Mouse (Mus musculus) midbrain, embryonic 11.5 days (tissue): ENCODE data around the gene Nup54. TPM values are rescaled to one million over a fixed set of nuclear protein-coding genes. Genes with fewer than 3 reads are reported as not detected.
A peak's percentile ranks its signal among the peaks of the same experiment; 100 is the strongest.

Experiments
- ATAC-seq: fragments of 200-750 bp; cut with Nextera tagmentation; 2 replicates; pipeline ENCODE4 v1.8.0; 2017; ENCODE audit warnings: moderate TSS enrichment, moderate library complexity; ENCODE audit not compliant: low FRiP score
- DNase-seq: peaks from one replicate; pipeline ENCODE4 v3.0.0; 2015; ENCODE audit warnings: low spot score; ENCODE audit errors: missing footprints
- H3K27ac ChIP-seq: fragments of 300-500 bp; sonication (generic); 2 replicates; pipeline ENCODE4 v1.5.1; 2014; ENCODE audit warnings: low read depth, low read length
- H3K27me3 ChIP-seq: fragments of 300-500 bp; sonication (generic); 2 replicates; pipeline ENCODE4 v1.6.1; 2014; ENCODE audit warnings: mild to moderate bottlenecking, low read length, moderate library complexity, mixed read lengths; ENCODE audit not compliant: control insufficient read depth, insufficient read depth
- H3K36me3 ChIP-seq: fragments of 300-500 bp; sonication (generic); 2 replicates; pipeline ENCODE4 v1.6.1; 2014; ENCODE audit warnings: mild to moderate bottlenecking, low read length, moderate library complexity, mixed read lengths; ENCODE audit not compliant: control insufficient read depth, insufficient read depth
- H3K4me1 ChIP-seq: fragments of 300-500 bp; sonication (generic); 2 replicates; pipeline ENCODE4 v1.6.1; 2014; ENCODE audit warnings: low read length; ENCODE audit not compliant: control insufficient read depth, insufficient read depth
- H3K4me2 ChIP-seq: fragments of 300-500 bp; sonication (generic); 2 replicates; pipeline ENCODE4 v1.6.1; 2014; ENCODE audit warnings: mild to moderate bottlenecking, moderate library complexity
- H3K4me3 ChIP-seq: fragments of 300-500 bp; sonication (generic); 2 replicates; pipeline ENCODE4 v1.5.1; 2014; ENCODE audit warnings: low read depth, low read length
- H3K9ac ChIP-seq: fragments of 300-500 bp; sonication (generic); 2 replicates; pipeline ENCODE4 v1.6.1; 2014; ENCODE audit warnings: low read length
- H3K9me3 ChIP-seq: fragments of 300-500 bp; sonication (generic); 2 replicates; pipeline ENCODE4 v1.6.1; 2016; ENCODE audit warnings: low read length; ENCODE audit not compliant: control insufficient read depth
- WGBS: fragments of 180-500 bp; shearing (Covaris S2); extraction: QIAGEN DNeasy Blood & Tissue Kit; methylation state at CpG from one replicate; pipeline ENCODE4 v1.1.7; 2014; 5-methylcytosine and 5-hydroxymethylcytosine counted together
- polyA plus RNA-seq: library from polyadenylated mRNA; unstranded; fragments of >200 nt; fragmentation: Nextera tagmentation; extraction: Ambion mirVana; gene quantifications from 2 replicates; pipeline ENCODE4 v1.2.1, GENCODE M21; 2014

Gene Nup54
- 65.6 and 67.1 TPM in 2 replicates for polyA plus RNA-seq

DNA sequence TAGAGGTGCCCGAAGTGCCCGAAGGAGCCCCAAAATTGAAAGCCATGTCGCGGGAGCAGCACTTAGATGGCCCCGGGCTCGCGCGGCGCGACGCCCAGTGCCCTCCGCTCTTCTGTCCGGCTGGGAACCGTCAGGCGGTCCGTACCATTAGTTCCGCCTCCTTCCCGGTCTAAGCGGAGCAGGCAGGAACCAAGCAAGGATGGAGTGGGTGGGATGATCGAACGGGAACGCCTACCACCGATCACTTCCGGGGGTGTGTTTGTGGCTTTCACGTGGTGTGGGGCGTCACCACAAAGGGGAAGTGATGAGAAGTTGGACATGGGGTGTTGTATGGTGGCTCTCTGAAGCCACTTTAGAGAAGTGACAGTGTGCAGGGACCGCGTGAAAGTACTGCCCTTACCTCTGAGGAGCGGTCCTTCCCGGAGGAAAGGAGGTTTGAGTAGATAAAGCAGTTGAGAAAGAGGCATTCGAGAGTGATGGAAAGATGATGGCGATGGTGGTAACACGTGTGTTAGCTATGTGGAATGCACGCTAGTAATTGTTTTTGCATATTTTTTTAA, at the start of gene Nup54:
Gene Nup54 (minus strand): TSS at position 195 of the 560 bp plus-strand sequence.
- under 1% methylated on average over 34 of the region's 34 CpGs for WGBS
- Histone ChIP-seq H3K36me3 (no peaks in the 10 kb centered on the region), H3K9me3 (no peaks in the 10 kb centered on the region), H3K27ac (peak within 1 kb of the TSS; percentile 60; the same call in 1 of the 2 replicates), H3K9ac (peak within 1 kb of the TSS; percentile 95), H3K4me1 (peaks cover 6% of the 10 kb centered on the region), H3K4me3 (peak within 1 kb of the TSS; percentile 94), H3K27me3 (no peaks in the 10 kb centered on the region), H3K4me2 (peak within 1 kb of the TSS; percentile 85)
- DNase-seq (peak; percentile 99), ATAC-seq (peak; percentile 99)

DNA sequence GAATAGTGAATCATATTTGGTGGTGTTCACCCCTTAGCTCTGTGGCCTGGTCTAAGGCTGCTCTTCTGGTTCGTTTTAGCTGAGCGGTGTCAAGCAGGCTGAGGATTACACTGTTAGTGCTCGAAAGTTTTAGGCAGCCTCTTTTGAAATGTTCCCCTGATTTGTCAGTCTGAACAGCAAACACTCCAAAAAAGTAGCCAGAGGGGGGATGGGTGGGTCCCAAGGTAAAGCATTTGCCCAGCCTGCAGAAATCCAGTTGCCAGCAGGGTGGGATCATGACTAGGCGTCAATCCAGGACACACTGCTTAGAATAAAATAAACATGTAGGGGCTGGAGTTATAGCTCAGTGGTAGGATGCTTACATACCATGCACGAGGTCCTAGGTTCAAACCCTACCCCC, 37.8 kb upstream of the Nup54 start:
- Histone ChIP-seq H3K4me3 (no peak overlapping the region), H3K9ac (no peak overlapping the region), H3K4me1 (no peaks in the 10 kb centered on the region), H3K27me3 (no peaks in the 10 kb centered on the region), H3K27ac (no peak overlapping the region), H3K9me3 (no peaks in the 10 kb centered on the region), H3K36me3 (no peaks in the 10 kb centered on the region), H3K4me2 (no peak overlapping the region)
- DNase-seq = no peak
- WGBS = 87% methylated on average over 5 of the region's 5 CpGs
- ATAC-seq = no peak

DNA sequence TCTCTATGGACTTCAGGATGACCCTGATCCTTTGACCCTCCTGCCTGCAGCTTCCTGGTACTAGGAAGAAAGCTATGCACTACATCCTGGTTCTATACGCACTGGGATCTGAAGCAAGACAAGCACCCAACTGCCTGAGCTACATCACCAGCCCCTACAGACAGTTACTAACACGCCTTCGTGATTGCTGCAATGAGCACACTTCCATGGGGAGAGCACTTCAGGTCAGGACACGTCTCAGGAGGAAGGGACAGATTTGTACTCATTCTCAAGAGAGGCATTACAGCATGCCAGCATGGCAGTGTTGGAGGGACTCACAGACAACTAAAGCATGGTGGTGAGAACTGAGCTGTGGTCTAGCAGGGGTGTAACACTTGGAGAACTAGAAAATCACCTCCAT, 36.5 kb upstream of the Nup54 start:
- Histone ChIP-seq H3K4me3 (no peak overlapping the region), H3K9me3 (no peaks in the 10 kb centered on the region), H3K4me2 (no peak overlapping the region), H3K27ac (no peak overlapping the region), H3K9ac (no peak overlapping the region), H3K36me3 (no peaks in the 10 kb centered on the region), H3K4me1 (no peaks in the 10 kb centered on the region), H3K27me3 (no peaks in the 10 kb centered on the region)
- no peak for ATAC-seq
- no peak for DNase-seq
- 91% methylated on average over 4 of the region's 4 CpGs for WGBS

DNA sequence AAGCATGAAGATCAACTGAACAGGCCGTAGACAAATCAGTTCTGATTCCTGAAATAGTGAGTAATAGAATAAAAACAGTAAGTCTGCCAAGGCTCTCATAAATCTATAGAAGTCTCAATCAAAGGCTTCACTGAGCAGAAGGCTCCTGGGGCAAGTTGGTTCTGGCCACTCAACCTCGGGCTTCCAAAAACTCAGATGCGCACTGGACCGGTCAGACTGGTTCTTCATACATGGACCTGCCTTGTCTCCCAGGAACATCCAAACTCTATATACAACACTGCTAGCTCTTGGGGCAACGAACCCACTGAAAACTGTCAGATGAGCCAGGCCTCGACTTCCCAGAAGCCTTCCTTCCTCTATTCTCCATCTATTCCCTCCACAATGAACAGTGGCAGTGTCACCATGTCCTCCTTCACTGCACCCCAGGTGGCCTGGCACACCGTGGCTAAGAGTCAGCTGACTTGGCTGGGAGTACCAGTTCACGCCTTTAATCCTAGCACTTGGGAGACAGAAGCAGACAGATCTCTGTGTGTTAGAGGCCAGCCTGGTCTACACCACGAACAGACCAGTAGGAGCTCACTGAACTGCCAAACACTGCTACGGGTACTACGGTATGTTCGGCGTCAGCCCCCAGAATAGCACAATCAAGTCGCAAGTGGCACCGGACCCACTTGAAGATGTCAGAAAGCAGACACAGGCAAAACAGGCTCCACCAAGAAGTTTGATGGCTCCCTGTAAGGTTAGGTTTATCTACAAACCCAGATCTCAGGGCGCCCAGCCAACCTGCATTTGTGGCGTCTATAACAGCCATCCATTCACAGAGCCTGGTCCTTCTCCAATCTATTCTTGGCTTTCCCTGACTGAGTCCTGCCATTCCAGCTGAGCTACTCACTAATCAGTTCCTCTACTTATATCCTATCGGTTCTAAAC, 34.4 kb upstream of the Nup54 start:
- no peaks in the 10 kb centered on the region for H3K4me1 ChIP-seq
- DNase-seq (no peak), ATAC-seq (no peak)
- no peak overlapping the region for H3K27ac ChIP-seq
- WGBS = 93% methylated on average over 18 of the region's 18 CpGs
- no peaks in the 10 kb centered on the region for H3K9me3 ChIP-seq
- no peak overlapping the region for H3K4me2 ChIP-seq
- no peak overlapping the region for H3K4me3 ChIP-seq
- no peaks in the 10 kb centered on the region for H3K27me3 ChIP-seq
- H3K9ac ChIP-seq = no peak overlapping the region
- no peaks in the 10 kb centered on the region for H3K36me3 ChIP-seq

DNA sequence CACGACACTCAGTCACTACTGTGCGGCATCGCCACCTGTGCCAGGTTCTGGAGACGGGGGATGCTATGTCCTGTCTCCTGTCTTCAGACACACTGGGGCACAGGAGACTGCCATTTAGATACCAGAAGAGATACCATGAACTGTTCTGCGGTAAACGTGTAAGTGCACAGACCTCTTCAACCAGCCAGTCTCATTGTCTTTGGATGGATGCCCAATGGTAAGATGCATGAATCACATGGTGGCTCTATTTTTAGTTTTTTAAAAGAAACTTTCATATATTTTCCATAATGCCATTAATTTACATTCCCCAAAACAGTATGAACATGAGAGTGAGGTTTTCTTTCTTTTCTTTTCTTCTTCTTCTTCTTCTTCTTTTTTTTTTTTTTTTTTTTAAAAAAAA, 33.2 kb upstream of the Nup54 start:
- no peaks in the 10 kb centered on the region for H3K4me1 ChIP-seq
- H3K9me3 ChIP-seq = no peaks in the 10 kb centered on the region
- no peak for ATAC-seq
- no peak overlapping the region for H3K4me3 ChIP-seq
- no peak overlapping the region for H3K27ac ChIP-seq
- DNase-seq = no peak
- H3K36me3 ChIP-seq = no peaks in the 10 kb centered on the region
- H3K9ac ChIP-seq = no peak overlapping the region
- no peaks in the 10 kb centered on the region for H3K27me3 ChIP-seq
- 93% methylated on average over 6 of the region's 6 CpGs for WGBS
- no peak overlapping the region for H3K4me2 ChIP-seq

DNA sequence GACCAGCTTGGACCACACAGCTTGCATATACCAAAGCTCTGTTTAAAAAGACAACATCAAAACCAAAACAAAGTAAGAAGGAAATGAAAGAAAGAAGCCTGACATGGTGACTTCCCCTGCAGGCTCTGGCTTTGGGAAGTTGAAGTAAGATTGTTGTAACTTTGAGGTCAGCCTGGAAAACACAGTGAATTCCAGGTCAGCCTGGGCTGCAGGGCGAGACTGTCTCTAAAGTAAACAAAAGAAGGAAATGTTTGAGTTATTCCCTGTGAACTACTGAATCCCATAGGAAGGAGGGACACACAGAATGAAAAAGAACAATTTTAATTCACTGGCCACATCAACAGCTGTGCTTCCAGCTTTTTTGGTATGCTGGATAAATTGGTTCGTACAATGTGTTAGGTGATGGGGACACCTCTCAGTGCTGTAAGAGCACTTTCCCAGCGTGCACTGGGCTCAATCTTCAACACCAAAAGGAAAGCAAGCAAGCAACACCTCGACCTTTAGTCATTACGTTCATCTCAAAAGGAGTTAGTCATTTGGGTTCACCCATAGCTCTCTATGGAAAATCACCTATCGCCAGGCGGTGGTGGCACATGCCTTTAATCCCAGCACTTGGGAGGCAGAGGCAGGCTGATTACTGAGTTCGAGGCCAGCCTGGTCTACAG, 32.2 kb upstream of the Nup54 start:
- Histone ChIP-seq H3K4me3 (no peak overlapping the region), H3K4me1 (no peaks in the 10 kb centered on the region), H3K9ac (no peak overlapping the region), H3K9me3 (no peaks in the 10 kb centered on the region), H3K27me3 (no peaks in the 10 kb centered on the region), H3K4me2 (no peak overlapping the region), H3K36me3 (no peaks in the 10 kb centered on the region), H3K27ac (no peak overlapping the region)
- DNase-seq (no peak), ATAC-seq (no peak)
- WGBS = 80% methylated on average over 8 of the region's 8 CpGs

DNA sequence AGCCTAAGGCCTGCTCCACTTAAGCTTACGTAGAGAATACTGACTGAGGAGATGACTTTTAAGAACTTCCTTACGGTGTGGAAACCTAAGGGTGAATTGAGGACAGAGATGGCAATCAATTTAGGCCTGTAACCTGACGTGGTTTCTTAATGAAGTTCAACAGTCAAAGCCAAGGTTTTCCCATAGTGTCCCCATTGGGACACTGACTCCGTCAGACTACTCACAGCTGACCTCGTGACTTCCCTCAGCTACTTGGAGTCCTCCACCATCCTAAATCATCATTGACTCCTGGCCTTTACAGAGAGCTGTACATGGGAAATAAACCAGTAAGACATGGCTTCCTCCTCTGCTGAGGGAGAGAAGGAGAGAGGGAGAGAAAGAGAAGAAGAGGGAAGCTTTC, 30.5 kb upstream of the Nup54 start:
- 91% methylated on average over 5 of the region's 5 CpGs for WGBS

DNA sequence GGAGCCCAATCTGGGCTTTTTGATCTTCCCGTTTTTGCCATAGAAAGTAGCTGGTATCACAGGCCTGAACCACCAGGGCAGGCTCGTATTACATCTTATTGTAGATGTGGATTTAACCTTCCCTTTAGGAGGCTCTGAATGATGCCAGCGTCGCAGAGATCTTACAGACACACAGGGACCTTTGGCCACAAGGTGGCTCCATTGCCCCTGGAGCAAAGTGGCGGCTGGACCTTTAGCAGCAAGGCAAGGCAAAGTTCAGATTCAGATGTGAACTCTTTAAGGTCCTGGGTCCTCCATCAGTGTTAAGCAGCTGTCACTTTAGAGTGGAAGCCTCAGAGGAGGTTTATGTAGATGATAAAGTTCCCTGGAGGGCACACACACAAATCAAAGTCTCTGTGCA, 26.3 kb upstream of the Nup54 start:
- Histone ChIP-seq H3K9ac (no peak overlapping the region), H3K9me3 (no peaks in the 10 kb centered on the region), H3K27ac (no peak overlapping the region), H3K36me3 (no peaks in the 10 kb centered on the region), H3K4me3 (no peak overlapping the region), H3K4me1 (no peaks in the 10 kb centered on the region), H3K27me3 (no peaks in the 10 kb centered on the region), H3K4me2 (no peak overlapping the region)
- DNase-seq (no peak), ATAC-seq (0 out of 2 replicates have a peak, but pooled peaks have one; percentile 27)
- WGBS = 15% methylated on average over 5 of the region's 5 CpGs

More for the DNA sequence above, 30.5 kb upstream of the Nup54 start:
- ATAC-seq = no peak
- Histone ChIP-seq H3K9ac (no peak overlapping the region), H3K27ac (no peak overlapping the region), H3K4me3 (no peak overlapping the region), H3K27me3 (no peaks in the 10 kb centered on the region), H3K9me3 (no peaks in the 10 kb centered on the region), H3K4me2 (no peak overlapping the region), H3K4me1 (no peaks in the 10 kb centered on the region), H3K36me3 (no peaks in the 10 kb centered on the region)
- DNase-seq = no peak

DNA sequence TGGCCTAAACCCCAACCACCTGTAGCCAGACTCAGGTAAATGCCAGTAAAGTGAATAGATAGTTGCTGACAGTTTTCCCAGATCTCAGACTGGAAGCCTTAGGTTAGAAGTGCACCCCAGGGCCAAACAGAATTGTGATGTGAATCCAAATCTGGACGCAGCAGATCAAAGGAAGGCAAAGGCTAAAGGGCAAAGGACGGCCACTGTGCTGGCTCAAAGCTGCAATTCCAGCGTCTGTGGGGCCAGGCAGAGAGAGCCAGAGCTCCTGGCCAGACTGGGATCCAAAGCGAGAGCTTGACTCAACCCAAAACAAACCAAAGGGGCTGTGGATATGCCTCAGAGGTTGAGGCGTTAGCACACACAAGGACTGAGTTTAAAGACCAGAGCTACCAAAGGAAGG, 23.7 kb upstream of the Nup54 start:
- Histone ChIP-seq H3K4me3 (no peak overlapping the region), H3K36me3 (peaks cover 9% of the 10 kb centered on the region; the same call in 1 of the 2 replicates), H3K27me3 (no peaks in the 10 kb centered on the region), H3K27ac (no peak overlapping the region), H3K4me1 (no peaks in the 10 kb centered on the region), H3K9me3 (no peaks in the 10 kb centered on the region), H3K9ac (no peak overlapping the region), H3K4me2 (no peak overlapping the region)
- no peak for ATAC-seq
- DNase-seq = no peak
- 23% methylated on average over 5 of the region's 5 CpGs for WGBS
